Mouse (Mus musculus) subcutaneous adipose tissue, adult 2 months (tissue): ENCODE results near the gene Slc6a5. TPM values are rescaled to one million over a fixed set of nuclear protein-coding genes. Genes with fewer than 3 reads are reported as not detected.

Experiments used
- polyA plus RNA-seq: library from polyadenylated mRNA; depleted of rRNA; stranded (reverse); fragments of >200 nt; gene quantifications from 2 replicates; pipeline ENCODE4 v1.2.3, GENCODE M21; 2012; ENCODE audit warnings: low replicate concordance; rRNA removed

Gene Slc6a5
- polyA plus RNA-seq = not detected in 2 replicates

DNA sequence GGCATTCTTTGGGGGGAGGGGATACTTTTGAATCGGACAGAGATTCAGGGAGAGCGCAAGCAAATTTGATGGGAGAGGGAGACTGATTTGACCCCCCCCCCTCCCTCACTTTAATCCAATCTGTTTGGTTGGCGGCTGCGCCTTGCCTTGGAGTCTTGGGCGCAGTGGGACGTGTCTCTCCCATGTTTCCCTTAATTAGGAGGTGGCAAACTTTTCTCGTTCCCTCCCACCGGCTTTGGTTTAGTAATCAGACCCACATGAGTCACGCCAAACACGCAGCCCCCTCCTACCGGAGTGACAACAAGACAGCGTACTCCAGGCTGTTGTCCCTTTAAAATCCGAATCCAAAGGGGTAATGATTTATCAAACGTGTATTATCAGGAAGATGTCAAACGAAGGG lies at the start of gene Slc6a5:
Gene Slc6a5, plus strand, starts transcription at position 297 of the 400 bp plus-strand sequence.

DNA sequence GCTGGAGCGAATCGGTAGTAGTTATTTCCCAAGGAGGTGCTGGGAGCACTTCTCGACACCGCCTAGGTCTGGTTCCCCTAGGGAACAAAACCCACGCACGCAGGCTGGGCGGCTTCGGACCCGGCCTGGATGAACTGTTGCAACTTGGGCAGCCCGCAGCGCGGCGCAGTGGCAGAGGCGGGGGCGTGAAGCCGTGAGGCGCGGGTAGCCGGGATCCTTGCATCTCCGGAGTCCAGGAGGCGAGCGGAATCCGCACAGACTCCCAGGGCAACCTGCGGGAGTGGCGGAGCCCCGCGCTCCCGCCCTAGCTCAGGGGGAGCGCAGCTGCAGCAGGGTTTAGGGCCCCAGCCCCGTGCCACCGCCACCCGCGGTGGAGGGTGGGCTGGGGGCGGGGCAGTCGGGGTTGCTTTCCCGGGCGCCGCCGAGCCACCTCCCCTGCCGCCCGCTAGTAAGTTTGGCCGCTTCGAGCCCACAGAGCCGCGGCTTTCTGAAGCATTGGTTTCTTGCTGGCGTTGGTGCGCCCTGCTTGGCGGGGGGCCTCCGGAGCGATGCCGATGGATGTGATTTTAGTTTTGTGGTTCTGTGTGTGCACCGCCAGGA lies 65.0 kb downstream of the Slc6a5 start, which contains the start of gene Nell1:
Gene Nell1, plus strand, starts transcription at position 24 of the 600 bp plus-strand sequence.

Other genes with a start within 250 kb of the Slc6a5 start
- gene Htatip2, start 151.0 kb upstream of the Slc6a5 start, polyA plus RNA-seq = 10.5 and 30.0 TPM in 2 replicates
- gene Prmt3, start 131.8 kb upstream of the Slc6a5 start, polyA plus RNA-seq = 9.3 and 27.4 TPM in 2 replicates
- 0.21 and 7.2 TPM in 2 replicates for gene Nell1, start 64.7 kb downstream of the Slc6a5 start, polyA plus RNA-seq